Mouse (Mus musculus) hindbrain, postnatal 0 days (tissue): ENCODE measurements around the gene Gm20388. TPM values are rescaled to one million over a fixed set of nuclear protein-coding genes. Genes with fewer than 3 reads are reported as not detected.
"Not testable (repeated sequence)": the region's sequence is repeated elsewhere in the genome, so short reads cannot be mapped to it uniquely, and the experiment has no call there.

Experiments used
- ATAC-seq: fragments of 200-750 bp; cut with Nextera tagmentation; 2 replicates; pipeline ENCODE4 v1.8.0; 2017; ENCODE audit warnings: mild to moderate bottlenecking, moderate TSS enrichment, moderate library complexity
- DNase-seq: peaks from one replicate; pipeline ENCODE4 v3.0.0-alpha.2; 2015; ENCODE audit warnings: low spot score
- H3K27ac ChIP-seq: fragments of 300-500 bp; sonication (generic); 2 replicates; pipeline ENCODE4 v1.5.1; 2014; ENCODE audit warnings: mild to moderate bottlenecking
- H3K27me3 ChIP-seq: fragments of 300-500 bp; sonication (generic); 2 replicates; pipeline ENCODE4 v1.6.1; 2014; ENCODE audit warnings: low read length, mixed read lengths; ENCODE audit not compliant: insufficient read depth
- H3K36me3 ChIP-seq: fragments of 300-500 bp; sonication (generic); 2 replicates; pipeline ENCODE4 v1.6.1; 2014; ENCODE audit warnings: low read length, mixed read lengths; ENCODE audit not compliant: insufficient read depth
- H3K4me1 ChIP-seq: fragments of 300-500 bp; sonication (generic); 2 replicates; pipeline ENCODE4 v1.6.1; 2014; ENCODE audit warnings: antibody characterized with exemption, low read length, mixed read lengths; ENCODE audit not compliant: insufficient read depth
- H3K4me2 ChIP-seq: fragments of 300-500 bp; sonication (generic); 2 replicates; pipeline ENCODE4 v1.6.1; 2014; ENCODE audit warnings: low read depth, mild to moderate bottlenecking, low read length, moderate library complexity, mixed read lengths
- H3K4me3 ChIP-seq: fragments of 300-500 bp; sonication (generic); 2 replicates; pipeline ENCODE4 v1.5.1; 2014; ENCODE audit warnings: low read length
- H3K9ac ChIP-seq: fragments of 300-500 bp; sonication (generic); replicated peaks from 2 replicates; pipeline ENCODE4 v1.6.1; 2014; ENCODE audit warnings: mild to moderate bottlenecking, low read length, moderate library complexity, mixed read lengths
- H3K9me3 ChIP-seq: fragments of 300-500 bp; sonication (generic); 2 replicates; pipeline ENCODE4 v1.6.1; 2016; ENCODE audit warnings: low read length, mixed read lengths
- CTCF ChIP-seq: IDR thresholded peaks from 2 replicates; pipeline ENCODE4 v1.5.1; 2016; ENCODE audit warnings: antibody characterized with exemption, control low read depth, low read depth
- WGBS: fragments of 180-500 bp; shearing (Covaris S2); extraction: QIAGEN DNeasy Blood & Tissue Kit; methylation state at CpG from one replicate; pipeline ENCODE4 v1.1.7; 2014; 5-methylcytosine and 5-hydroxymethylcytosine counted together
- polyA plus RNA-seq: library from polyadenylated mRNA; unstranded; fragments of >200 nt; fragmentation: Nextera tagmentation; extraction: Ambion mirVana; gene quantifications from 2 replicates; pipeline ENCODE4 v1.2.1, GENCODE M21; 2015
- total RNA-seq: library from RNA; depleted of rRNA; stranded (reverse); fragments of >200 nt; gene quantifications from 2 replicates; pipeline ENCODE4 v1.2.3, GENCODE M21; 2014

Gm20388 gene
- total and polyA plus RNA-seq, 2 experiments from 2014 or later: 71.3 TPM; not detected in 1

DNA sequence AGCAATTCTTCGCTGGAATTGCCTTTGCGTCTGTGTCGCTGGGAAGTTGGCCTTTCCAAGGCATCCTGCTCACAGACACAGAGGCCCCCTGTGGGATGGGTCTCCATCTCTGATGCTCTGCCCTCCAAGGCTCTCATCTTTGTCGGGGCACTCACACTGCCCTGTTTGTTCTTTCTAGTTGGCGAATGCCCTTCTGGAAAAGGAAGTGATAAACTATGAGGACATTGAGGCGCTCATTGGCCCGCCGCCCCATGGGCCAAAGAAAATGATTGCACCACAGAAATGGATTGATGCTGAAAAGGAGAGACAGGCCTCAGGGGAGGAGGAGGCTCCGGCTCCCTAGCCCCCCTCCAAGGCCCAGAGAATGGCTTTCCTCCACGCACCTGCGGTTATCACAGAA is 3186.6 kb downstream of the Gm20388 start:
- no peak for TF ChIP-seq CTCF
- Histone ChIP-seq H3K4me3 (no peak overlapping the region), H3K9ac (no peak overlapping the region), H3K9me3 (no peaks in the 10 kb centered on the region), H3K4me1 (no peaks in the 10 kb centered on the region), H3K27ac (peak overlapping the region; percentile 81), H3K27me3 (no peaks in the 10 kb centered on the region), H3K36me3 (peaks cover 28% of the 10 kb centered on the region), H3K4me2 (no peak overlapping the region)
- 73% methylated on average over 11 of the region's 11 CpGs for WGBS
- ATAC-seq (no peak), DNase-seq (peak; percentile 50)

DNA sequence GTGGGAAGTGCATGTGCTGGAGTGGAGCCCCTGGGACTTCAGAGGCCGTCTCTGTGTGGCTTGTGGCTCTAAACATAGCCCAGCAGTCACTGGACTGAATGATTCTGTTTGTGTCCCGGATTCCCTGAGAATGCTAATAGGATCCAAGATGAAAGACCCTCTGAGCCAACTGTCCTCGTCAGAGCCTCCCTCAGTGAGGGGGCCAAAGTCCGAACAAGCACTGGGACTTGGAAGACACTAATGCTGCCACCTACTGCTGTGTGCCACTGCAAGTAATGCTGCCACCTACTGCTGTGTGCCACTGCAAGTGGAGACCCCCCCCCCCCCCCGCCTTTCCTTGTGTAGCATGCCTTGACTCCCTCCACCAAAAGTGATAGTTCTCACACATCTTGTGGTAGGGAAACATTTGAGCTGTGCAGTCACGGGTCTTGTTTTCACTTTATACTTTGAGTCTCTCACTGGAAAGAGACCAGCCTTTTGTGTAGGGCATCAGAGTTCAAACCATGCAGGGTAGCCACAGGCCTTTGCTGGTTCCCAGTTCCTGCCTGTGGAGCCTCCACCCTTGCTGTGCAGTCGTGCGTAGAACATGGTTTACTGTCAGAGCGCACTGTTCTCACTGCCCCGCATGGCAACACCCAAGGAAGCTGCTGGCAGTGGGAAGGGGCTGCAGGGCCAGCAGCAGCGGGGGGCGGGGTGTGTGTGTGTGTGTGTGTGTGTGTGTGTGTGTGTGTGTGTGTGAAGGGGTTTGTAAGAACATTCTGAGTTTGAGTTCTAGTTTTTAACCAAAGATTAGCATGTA is 3187.3 kb downstream of the Gm20388 start:
- Histone ChIP-seq H3K27me3 (no peaks in the 10 kb centered on the region), H3K4me3 (no peak overlapping the region), H3K27ac (peak overlapping the region; percentile 81), H3K4me2 (no peak overlapping the region), H3K9me3 (no peaks in the 10 kb centered on the region), H3K9ac (no peak overlapping the region), H3K36me3 (peaks cover 28% of the 10 kb centered on the region), H3K4me1 (no peaks in the 10 kb centered on the region)
- peak; percentile 62 for ATAC-seq
- peak; percentile 51 for TF ChIP-seq CTCF
- 56% methylated on average over 12 of the region's 12 CpGs for WGBS
- DNase-seq: peak; percentile 78

DNA sequence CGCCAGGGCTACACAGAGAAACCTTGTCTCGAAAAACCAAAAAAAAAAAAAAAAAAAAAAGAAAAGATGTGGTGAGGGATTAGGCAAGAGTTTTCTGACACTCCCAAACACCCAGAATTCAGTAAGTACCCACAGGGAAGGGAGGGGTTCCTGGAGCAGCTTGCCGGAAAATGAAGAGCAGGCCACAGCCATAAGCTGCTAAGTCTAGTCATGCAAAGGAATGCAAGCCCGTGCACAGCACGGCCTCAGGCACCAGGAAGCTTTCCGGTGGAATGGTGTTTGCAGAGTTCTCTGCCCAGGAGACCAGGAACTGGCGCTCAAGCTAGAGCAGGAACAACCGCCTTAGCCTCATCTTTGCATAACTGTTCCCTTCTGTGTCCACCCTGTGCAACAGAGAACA is 3189.6 kb downstream of the Gm20388 start:
- H3K9me3 ChIP-seq: no peaks in the 10 kb centered on the region
- ATAC-seq: no peak
- H3K36me3 ChIP-seq: peaks cover 19% of the 10 kb centered on the region; the same call in 1 of the 2 replicates
- H3K4me3 ChIP-seq: no peak overlapping the region
- no peaks in the 10 kb centered on the region for H3K27me3 ChIP-seq
- DNase-seq: no peak
- 71% methylated on average over 8 of the region's 8 CpGs for WGBS
- TF ChIP-seq CTCF: no peak
- H3K9ac ChIP-seq: no peak overlapping the region
- peaks cover 7% of the 10 kb centered on the region for H3K4me1 ChIP-seq
- no peak overlapping the region for H3K27ac ChIP-seq
- no peak overlapping the region for H3K4me2 ChIP-seq

DNA sequence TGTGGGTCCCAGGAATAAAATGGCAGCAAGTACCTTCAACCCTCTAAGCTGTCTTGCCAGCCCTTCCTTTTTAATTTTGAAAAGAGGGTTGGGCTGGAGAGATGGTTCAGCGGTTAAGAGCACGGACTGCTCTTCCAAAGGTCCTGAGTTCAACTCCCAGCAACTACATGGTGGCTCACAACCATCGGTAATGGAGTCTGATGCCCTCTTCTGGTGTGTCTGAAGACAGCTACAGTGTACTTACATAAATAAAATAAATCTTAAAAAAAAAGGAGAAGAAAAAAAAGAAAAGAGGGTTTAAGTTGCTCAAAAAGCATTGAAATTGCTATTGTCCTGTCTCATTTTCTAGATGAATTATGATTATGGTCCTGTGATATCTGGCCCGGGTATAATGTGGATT is 3190.6 kb downstream of the Gm20388 start:
- Histone ChIP-seq H3K9ac (no peak overlapping the region), H3K4me2 (peak overlapping the region; percentile 83; the same call in 1 of the 2 replicates)

GRCm38 (mm10) chr8:123101735-123102685 is 3191.4 kb downstream of the Gm20388 start, which contains the start of gene Rpl13:
TSS of gene Rpl13 (plus strand) at chr8:123102350.
- WGBS: 2% methylated on average over 56 of the region's 56 CpGs
- H3K36me3 ChIP-seq: peaks cover 24% of the 10 kb centered on the region; the same call in 1 of the 2 replicates
- H3K4me3 ChIP-seq: peak within 1 kb of the TSS; percentile 91
- peak within 1 kb of the TSS; percentile 93 for H3K9ac ChIP-seq
- H3K27ac ChIP-seq: peak within 1 kb of the TSS; percentile 98
- H3K4me1 ChIP-seq: peaks cover 7% of the 10 kb centered on the region
- no peaks in the 10 kb centered on the region for H3K27me3 ChIP-seq
- peak within 1 kb of the TSS; percentile 83 for H3K4me2 ChIP-seq
- ATAC-seq (peak; percentile 94), DNase-seq (peak; percentile 99)
- TF ChIP-seq CTCF: 0 out of 2 replicates have a peak, but pooled peaks have one; percentile 7
- H3K9me3 ChIP-seq: no peaks in the 10 kb centered on the region

More for the DNA sequence above, 3190.6 kb downstream of the Gm20388 start:
- Histone ChIP-seq H3K36me3 (peaks cover 24% of the 10 kb centered on the region; the same call in 1 of the 2 replicates), H3K9me3 (no peaks in the 10 kb centered on the region), H3K4me1 (peaks cover 7% of the 10 kb centered on the region), H3K4me3 (no peak overlapping the region; the same call in 1 of the 2 replicates), H3K27me3 (no peaks in the 10 kb centered on the region), H3K27ac (no peak overlapping the region)
- no peak for DNase-seq
- 81% methylated on average over 4 of the region's 4 CpGs for WGBS
- ATAC-seq: no peak
- peak; percentile 19 for TF ChIP-seq CTCF

- H3K4me2 ChIP-seq: peak overlapping the region; percentile 83
- peak overlapping the region; percentile 93 for H3K9ac ChIP-seq
- WGBS: under 1% methylated on average over 25 of the region's 26 CpGs
- peaks cover 24% of the 10 kb centered on the region; the same call in 1 of the 2 replicates for H3K36me3 ChIP-seq
- not testable (repeated sequence) for H3K9me3 ChIP-seq, ATAC-seq, H3K27me3 ChIP-seq, H3K4me1 ChIP-seq, DNase-seq
- peak overlapping the region; percentile 98 for H3K27ac ChIP-seq
- peak overlapping the region; percentile 91 for H3K4me3 ChIP-seq
These were observed 3192.2 kb downstream of the Gm20388 start for GRCm38 (mm10) chr8:123102855-123103254.
